Mouse (Mus musculus) liver, adult 2 months (tissue): Measurements from ENCODE around the gene Myh9.

Experiments used
- CTCF ChIP-seq: fragments of 200-500 bp; IDR thresholded peaks from 2 replicates; pipeline ENCODE4 v1.5.1; 2011; ENCODE audit warnings: low read depth, low read length, control low read depth
- POLR2A ChIP-seq: fragments of 200-500 bp; IDR thresholded peaks from 2 replicates; pipeline ENCODE4 v1.6.1; 2011; ENCODE audit warnings: low read length, control low read depth; ENCODE audit not compliant: insufficient read depth; ENCODE audit errors: extremely low read depth

DNA sequence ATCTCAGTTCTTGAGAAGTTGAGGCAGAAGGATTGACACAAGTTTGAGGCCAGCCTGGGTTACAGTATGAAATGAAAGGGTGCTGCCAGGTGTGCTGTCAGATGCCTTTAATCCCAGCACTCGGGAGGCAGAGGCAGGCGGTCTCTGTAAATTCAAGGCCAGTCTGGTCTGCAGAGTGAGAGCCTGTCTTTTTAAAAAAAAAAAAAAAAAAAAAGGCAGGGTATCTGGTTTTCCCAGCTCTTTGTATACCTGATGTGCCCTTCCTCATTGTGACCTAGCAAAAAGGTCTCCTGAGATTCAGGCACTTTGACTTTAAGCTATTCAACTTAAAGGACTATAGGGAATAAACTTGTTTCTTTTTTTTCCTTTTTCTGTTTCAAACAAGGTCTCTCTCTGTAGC is 10.0 kb upstream of the Myh9 start:
- TF ChIP-seq POLR2A (no peak), CTCF (no peak)
